Mouse (Mus musculus): ENCODE measurements at regions not wholly inside any gene's neighbourhood (a gene's known extent, or its start where the extent isn't known, plus 50 kb on each side); places are given as distances from the start of the nearest gene placed in this dataset.
A peak's percentile ranks its signal among the peaks of the same experiment; 100 is the strongest.
"Not testable (repeated sequence)": the region's sequence is repeated elsewhere in the genome, so short reads cannot be mapped to it uniquely, and the experiment has no call there.

DNA sequence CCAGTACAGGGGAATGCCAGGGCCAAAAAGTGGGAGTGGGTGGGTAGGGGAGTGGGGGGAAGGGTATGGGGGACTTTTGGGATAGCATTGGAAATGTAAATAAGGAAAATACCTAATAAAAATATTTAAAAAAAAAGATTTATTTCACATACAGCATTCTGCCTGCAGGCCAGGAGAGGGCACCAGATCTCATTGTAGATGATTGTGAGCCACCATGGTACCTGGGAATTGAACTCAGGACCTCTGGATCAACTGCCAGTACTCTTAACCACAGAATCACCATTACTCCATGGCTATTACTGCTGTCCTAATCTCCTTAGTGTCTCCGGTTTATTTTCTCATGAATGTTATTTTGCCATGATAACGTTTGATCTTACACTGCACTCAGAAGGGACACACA lies 132.1 kb upstream of the Gdi2 start:
- 88% methylated on average over 2 of the region's 2 CpGs for WGBS
- ATAC-seq (ENCODE audit: borderline replicate concordance, extremely low read depth, low FRiP score, low TSS enrichment); H3K9me3 ChIP-seq; H3K4me2 ChIP-seq; H3K4me1 ChIP-seq; H3K36me3 ChIP-seq; H3K4me3 ChIP-seq; H3K27ac ChIP-seq; H3K27me3 ChIP-seq; H3K9ac ChIP-seq: not testable (repeated sequence)

DNA sequence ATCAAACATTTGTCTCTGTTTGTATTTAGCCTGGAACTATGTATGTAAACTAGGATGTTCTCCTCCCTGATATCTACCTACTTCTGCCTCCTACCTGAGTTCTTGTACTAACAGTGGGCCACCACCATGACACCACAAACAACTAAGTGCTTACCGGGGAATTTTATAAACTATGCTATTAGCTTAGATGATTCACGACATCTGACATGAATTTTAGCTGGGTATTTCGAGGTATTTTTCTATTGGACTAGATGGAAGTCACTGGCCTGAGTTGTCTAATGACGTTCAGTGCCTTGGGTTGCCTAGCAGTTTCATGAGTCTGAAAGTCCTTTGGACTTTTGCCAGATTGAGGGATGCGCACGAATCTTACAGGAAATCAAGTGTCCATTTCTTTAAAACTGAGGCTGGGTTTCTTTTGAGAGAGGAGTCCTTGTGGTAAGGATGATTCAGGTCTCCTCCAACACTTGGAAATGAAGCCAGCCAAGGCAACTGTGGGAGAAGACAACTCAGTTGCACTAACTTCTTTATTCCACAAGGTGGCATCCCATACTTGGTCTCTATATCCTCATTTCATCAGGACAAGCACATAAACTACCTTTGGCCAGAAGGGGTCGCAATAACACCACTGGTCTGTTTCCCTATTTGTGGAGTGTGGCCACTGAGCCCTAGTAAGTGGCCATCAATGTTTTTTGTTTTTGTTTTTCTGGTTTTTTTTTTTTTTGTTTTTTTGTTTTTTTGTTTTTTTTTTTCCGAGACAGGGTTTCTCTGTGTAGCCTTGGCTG lies 131.4 kb upstream of the Gdi2 start:
- not testable (repeated sequence) for H3K27ac ChIP-seq, H3K4me2 ChIP-seq, H3K9me3 ChIP-seq, H3K36me3 ChIP-seq, H3K4me3 ChIP-seq, H3K9ac ChIP-seq, H3K4me1 ChIP-seq, H3K27me3 ChIP-seq
- peak; percentile 31; the same call in 1 of the 2 replicates for ATAC-seq (ENCODE audit: borderline replicate concordance, extremely low read depth, low FRiP score, low TSS enrichment)
- 36% methylated on average over 8 of the region's 8 CpGs for WGBS

DNA sequence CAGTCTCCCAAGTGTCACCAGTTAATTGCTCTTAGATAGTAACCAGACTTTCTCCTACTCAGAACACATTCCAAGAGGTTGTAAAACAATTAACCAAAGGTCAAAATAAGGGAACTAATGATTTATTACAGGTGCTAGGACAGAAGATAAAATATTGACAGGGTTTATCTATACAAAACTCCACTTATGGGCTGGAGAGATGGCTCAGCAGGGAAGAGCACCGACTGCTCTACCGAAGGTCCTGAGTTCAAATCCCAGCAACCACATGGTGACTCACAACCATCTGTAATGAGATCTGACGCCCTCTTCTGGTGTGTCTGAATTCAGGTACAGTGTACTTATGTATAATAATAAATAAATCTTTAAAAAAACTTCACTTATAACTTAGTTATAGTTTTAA lies 127.6 kb upstream of the Gdi2 start:
- H3K27me3 ChIP-seq; H3K4me1 ChIP-seq; H3K4me3 ChIP-seq; H3K9ac ChIP-seq; H3K4me2 ChIP-seq; H3K27ac ChIP-seq; ATAC-seq (ENCODE audit: borderline replicate concordance, extremely low read depth, low FRiP score, low TSS enrichment); H3K9me3 ChIP-seq; H3K36me3 ChIP-seq: not testable (repeated sequence)
- WGBS = 59% methylated on average over 3 of the region's 3 CpGs

DNA sequence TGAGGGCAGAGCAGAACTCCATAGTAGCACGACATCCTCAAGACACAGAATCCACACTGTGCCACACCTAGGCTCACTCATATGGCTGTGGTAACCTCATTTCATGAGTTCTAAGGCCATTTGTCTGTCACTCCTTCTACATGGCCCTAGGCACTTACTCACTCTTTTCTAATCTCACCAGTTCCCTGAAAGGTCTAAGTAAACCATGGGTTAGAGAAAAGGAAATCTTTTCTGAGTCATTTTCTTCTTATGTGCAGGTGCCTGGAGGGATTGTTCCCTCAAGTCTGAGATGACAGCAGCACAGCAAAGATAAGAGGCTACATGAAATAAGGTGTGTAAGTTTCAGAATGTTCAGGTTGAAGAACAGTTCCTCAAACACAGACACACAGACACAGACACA lies 120.8 kb upstream of the Gdi2 start:
- Histone ChIP-seq H3K4me2 (no peak overlapping the region), H3K9ac (no peak overlapping the region), H3K4me1 (no peaks in the 10 kb centered on the region), H3K4me3 (no peak overlapping the region), H3K9me3 (0 out of 2 replicates have a peak, but pooled peaks cover 6% of the 10 kb centered on the region), H3K36me3 (no peaks in the 10 kb centered on the region), H3K27ac (no peak overlapping the region), H3K27me3 (no peaks in the 10 kb centered on the region)
- WGBS = 71% methylated on average over 1 of the region's 1 CpGs
- ATAC-seq (ENCODE audit: borderline replicate concordance, extremely low read depth, low FRiP score, low TSS enrichment) = no peak

DNA sequence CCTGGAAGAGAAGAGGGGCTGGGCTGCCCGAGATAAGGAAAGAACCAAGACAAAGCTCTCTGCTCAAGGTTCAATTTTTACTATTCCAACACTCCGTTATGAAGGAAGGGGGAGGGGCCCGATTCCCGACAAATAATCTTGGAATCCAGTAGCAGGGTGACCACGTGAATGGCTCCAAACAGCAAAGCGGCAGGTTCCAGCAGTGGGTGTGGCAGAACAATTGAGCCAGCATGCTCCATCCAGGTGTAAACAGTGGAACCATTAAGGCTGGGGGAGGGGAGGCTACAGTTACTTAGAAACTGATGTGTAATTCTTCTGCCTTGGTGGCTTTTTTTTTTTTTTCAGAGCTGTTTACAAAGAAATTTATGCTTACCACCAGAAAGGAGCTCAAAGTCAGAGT lies 82.5 kb upstream of the Gdi2 start:
- WGBS = 76% methylated on average over 6 of the region's 6 CpGs
- not testable (repeated sequence) for H3K36me3 ChIP-seq; H3K4me2 ChIP-seq; H3K9me3 ChIP-seq; H3K27me3 ChIP-seq; H3K4me1 ChIP-seq; H3K27ac ChIP-seq; ATAC-seq (ENCODE audit: borderline replicate concordance, extremely low read depth, low FRiP score, low TSS enrichment); H3K4me3 ChIP-seq; H3K9ac ChIP-seq

DNA sequence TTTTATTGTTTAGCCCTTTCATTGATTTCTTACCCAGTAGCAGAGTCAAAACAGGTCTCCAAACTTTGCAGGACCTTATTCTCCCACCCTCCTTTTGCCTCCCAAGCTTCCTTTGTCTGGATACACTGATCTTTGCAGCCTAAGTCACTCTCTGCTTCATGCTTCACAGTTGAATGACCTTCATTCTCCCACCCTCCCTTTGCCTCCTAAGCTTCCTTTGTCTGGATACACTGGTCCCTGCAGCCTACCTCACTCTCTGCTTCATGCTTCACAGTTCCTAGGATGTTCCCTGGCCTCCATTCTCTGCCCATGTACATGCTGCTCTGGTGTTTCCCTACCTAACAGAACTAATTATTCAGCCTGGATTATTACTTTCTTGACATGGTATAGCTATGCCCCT lies 61.0 kb upstream of the Gdi2 start:
- Histone ChIP-seq H3K4me2 (no peak overlapping the region), H3K27me3 (no peaks in the 10 kb centered on the region), H3K4me3 (no peak overlapping the region), H3K9me3 (no peaks in the 10 kb centered on the region), H3K4me1 (peaks cover 6% of the 10 kb centered on the region; the same call in 1 of the 2 replicates), H3K9ac (no peak overlapping the region), H3K36me3 (no peaks in the 10 kb centered on the region), H3K27ac (no peak overlapping the region)
- no peak for ATAC-seq (ENCODE audit: borderline replicate concordance, extremely low read depth, low FRiP score, low TSS enrichment)

DNA sequence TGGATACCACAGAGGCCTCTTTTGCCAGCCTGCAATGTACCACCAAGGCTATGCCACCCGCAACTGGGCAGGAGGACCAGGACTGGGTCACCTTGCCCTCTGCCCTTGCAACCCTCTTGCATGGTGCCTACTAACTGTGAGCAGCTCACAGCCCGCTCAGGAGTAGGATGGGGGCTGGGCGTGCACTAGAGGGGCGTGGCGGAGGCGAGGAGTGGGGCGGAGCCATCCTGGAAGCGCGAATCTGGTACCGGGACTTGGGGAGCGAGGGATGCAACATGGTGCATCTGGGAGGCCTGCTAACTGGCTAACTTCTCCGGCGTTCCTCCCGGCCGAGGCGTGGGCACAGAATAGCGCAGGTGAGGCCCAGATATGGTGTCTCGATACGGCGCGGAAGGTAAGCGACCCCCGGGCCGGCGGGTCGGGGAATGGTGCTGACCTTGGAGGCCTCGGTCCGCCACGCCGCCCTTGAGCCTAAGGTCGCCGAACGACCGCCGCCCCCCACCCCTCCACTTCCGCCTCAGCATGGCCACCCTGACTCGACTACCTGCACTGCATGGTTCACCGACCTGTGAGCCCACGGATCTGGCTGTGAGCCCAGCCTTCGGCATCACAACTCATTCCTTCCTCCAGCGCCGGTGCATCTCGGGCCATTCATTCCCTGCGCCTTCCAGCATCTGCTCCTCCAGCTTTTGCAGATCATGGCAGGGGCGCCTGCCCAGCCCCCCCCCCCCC lies 59.7 kb upstream of the Gdi2 start:
- peak overlapping the region; percentile 43 for H3K9ac ChIP-seq
- peak; percentile 96 for ATAC-seq (ENCODE audit: borderline replicate concordance, extremely low read depth, low FRiP score, low TSS enrichment)
- WGBS = under 1% methylated on average over 45 of the region's 45 CpGs
- no peaks in the 10 kb centered on the region for H3K27me3 ChIP-seq
- peak overlapping the region; percentile 97 for H3K4me2 ChIP-seq
- H3K4me1 ChIP-seq = peaks cover 6% of the 10 kb centered on the region; the same call in 1 of the 2 replicates
- H3K4me3 ChIP-seq = peak overlapping the region; percentile 65
- no peak overlapping the region for H3K27ac ChIP-seq
- H3K9me3 ChIP-seq = no peaks in the 10 kb centered on the region
- H3K36me3 ChIP-seq = no peaks in the 10 kb centered on the region
